Mouse (Mus musculus) stomach, embryonic 16.5 days (tissue): ENCODE measurements around the gene Ly6g6d. TPM values are rescaled to one million over a fixed set of nuclear protein-coding genes. Genes with fewer than 3 reads are reported as not detected.

Source experiments
- ATAC-seq: fragments of 200-750 bp; cut with Nextera tagmentation; 2 replicates; pipeline ENCODE4 v1.8.0; 2017; ENCODE audit warnings: moderate number of reproducible peaks, moderate TSS enrichment; ENCODE audit not compliant: insufficient read depth, low FRiP score
- H3K27ac ChIP-seq: fragments of 300-500 bp; sonication (generic); 2 replicates; pipeline ENCODE4 v1.5.1; 2014; ENCODE audit warnings: low read length
- H3K27me3 ChIP-seq: fragments of 300-500 bp; sonication (generic); 2 replicates; pipeline ENCODE4 v1.6.1; 2014; ENCODE audit warnings: low read length, control low read depth, mixed read lengths; ENCODE audit not compliant: control insufficient read depth, insufficient read depth
- H3K36me3 ChIP-seq: fragments of 300-500 bp; sonication (generic); 2 replicates; pipeline ENCODE4 v1.6.1; 2014; ENCODE audit warnings: low read length; ENCODE audit not compliant: control insufficient read depth, insufficient read depth
- H3K4me1 ChIP-seq: fragments of 300-500 bp; sonication (generic); 2 replicates; pipeline ENCODE4 v1.6.1; 2014; ENCODE audit warnings: low read length, control low read depth, mixed read lengths; ENCODE audit not compliant: control insufficient read depth, insufficient read depth
- H3K4me2 ChIP-seq: fragments of 300-500 bp; sonication (generic); 2 replicates; pipeline ENCODE4 v1.6.1; 2014; ENCODE audit warnings: low read depth, low read length, mixed read lengths
- H3K4me3 ChIP-seq: fragments of 300-500 bp; sonication (generic); replicated peaks from 2 replicates; pipeline ENCODE4 v1.5.1; 2014; ENCODE audit warnings: mild to moderate bottlenecking, low read length
- H3K9ac ChIP-seq: fragments of 300-500 bp; sonication (generic); 2 replicates; pipeline ENCODE4 v1.6.1; 2014; ENCODE audit warnings: low read length
- H3K9me3 ChIP-seq: fragments of 300-500 bp; sonication (generic); replicated peaks from 2 replicates; pipeline ENCODE4 v1.6.1; 2016; ENCODE audit warnings: low read length, control low read depth; ENCODE audit not compliant: control insufficient read depth
- WGBS: fragments of 180-500 bp; shearing (Covaris S2); extraction: QIAGEN DNeasy Blood & Tissue Kit; methylation state at CpG from one replicate; pipeline ENCODE4 v1.1.7; 2014; 5-methylcytosine and 5-hydroxymethylcytosine counted together
- polyA plus RNA-seq: library from polyadenylated mRNA; unstranded; fragments of >200 nt; fragmentation: Nextera tagmentation; extraction: Ambion mirVana; gene quantifications from 2 replicates; pipeline ENCODE4 v1.2.1, GENCODE M21; 2015

Ly6g6d gene
- polyA plus RNA-seq, 1 experiment from 2014 or later: 3.2 TPM

- WGBS: 3% methylated on average over 48 of the region's 48 CpGs
- H3K4me2 ChIP-seq: peak within 1 kb of the TSS; percentile 71
- H3K36me3 ChIP-seq: peaks cover 8% of the 10 kb centered on the region
- peak within 1 kb of the TSS; percentile 65 for H3K9ac ChIP-seq
- no peaks in the 10 kb centered on the region for H3K27me3 ChIP-seq
- H3K4me1 ChIP-seq: peaks cover 46% of the 10 kb centered on the region
- peak within 1 kb of the TSS; percentile 47 for H3K4me3 ChIP-seq
- H3K27ac ChIP-seq: peak within 1 kb of the TSS; percentile 95
- H3K9me3 ChIP-seq: no peaks in the 10 kb centered on the region
- peak; percentile 82 for ATAC-seq
Measured at GRCm38 (mm10) chr17:35064951-35065947, 12.6 kb downstream of the Ly6g6d start, which contains the start of gene Ly6g6c. Gene Ly6g6c (plus strand): TSS chr17:35065388.

DNA sequence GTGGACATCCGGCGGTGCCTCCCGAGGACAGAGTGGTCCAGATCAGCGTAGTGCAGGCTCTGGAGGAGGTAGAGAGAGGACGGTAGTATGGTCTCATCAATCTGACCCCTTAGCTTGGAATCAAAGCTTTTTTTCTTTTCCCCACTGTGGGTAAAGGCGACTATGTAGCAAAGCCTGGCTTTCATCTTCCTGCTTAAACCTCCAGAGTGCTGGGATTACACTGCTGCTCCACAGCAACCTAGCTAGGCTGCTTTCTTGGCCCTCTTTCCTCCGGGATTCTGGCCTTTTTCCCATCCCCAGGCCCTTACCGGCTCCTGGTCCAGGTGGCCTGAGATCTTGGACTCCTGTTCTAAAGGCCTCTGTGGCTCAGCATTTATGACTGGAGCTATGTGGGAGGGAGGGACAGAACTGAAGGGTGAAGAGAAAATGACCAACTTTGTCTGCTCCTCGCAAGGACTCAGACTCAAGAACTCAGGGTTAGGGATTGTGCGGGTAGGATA, 13.4 kb downstream of the Ly6g6d start:
- Histone ChIP-seq H3K4me1 (peaks cover 51% of the 10 kb centered on the region), H3K27ac (peak overlapping the region; percentile 95), H3K9me3 (no peaks in the 10 kb centered on the region), H3K4me3 (peak overlapping the region; percentile 47), H3K27me3 (no peaks in the 10 kb centered on the region), H3K9ac (peak overlapping the region; percentile 65), H3K36me3 (peaks cover 8% of the 10 kb centered on the region), H3K4me2 (peak overlapping the region; percentile 71)
- ATAC-seq: peak; percentile 6; the same call in 1 of the 2 replicates
- WGBS: 33% methylated on average over 10 of the region's 10 CpGs

DNA sequence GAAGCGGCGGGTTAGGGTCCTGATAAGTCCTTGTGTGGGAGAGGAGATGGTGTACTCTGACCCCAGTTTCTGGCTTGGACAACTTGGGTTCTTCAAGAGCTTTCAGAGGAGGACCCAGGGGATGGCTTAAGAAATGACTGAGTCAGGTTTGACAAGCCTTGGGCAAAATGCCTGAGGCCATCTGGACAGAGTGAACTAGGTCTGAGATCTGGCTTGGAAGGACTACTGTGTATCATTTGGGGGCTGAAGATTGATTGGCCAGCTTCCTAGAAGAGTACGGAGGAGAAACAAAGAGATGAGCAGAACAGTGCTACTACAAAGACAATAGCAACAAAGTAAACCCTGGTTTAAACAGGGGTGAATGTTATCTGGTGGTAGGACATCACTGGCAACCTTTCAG, 14.4 kb downstream of the Ly6g6d start:
- 81% methylated on average over 3 of the region's 3 CpGs for WGBS
- H3K4me3 ChIP-seq: no peak overlapping the region
- H3K4me1 ChIP-seq: peaks cover 47% of the 10 kb centered on the region
- H3K27me3 ChIP-seq: no peaks in the 10 kb centered on the region
- no peak for ATAC-seq
- no peak overlapping the region for H3K9ac ChIP-seq
- no peaks in the 10 kb centered on the region for H3K9me3 ChIP-seq
- peaks cover 8% of the 10 kb centered on the region for H3K36me3 ChIP-seq
- H3K4me2 ChIP-seq: no peak overlapping the region
- peak overlapping the region; percentile 16; the same call in 1 of the 2 replicates for H3K27ac ChIP-seq

DNA sequence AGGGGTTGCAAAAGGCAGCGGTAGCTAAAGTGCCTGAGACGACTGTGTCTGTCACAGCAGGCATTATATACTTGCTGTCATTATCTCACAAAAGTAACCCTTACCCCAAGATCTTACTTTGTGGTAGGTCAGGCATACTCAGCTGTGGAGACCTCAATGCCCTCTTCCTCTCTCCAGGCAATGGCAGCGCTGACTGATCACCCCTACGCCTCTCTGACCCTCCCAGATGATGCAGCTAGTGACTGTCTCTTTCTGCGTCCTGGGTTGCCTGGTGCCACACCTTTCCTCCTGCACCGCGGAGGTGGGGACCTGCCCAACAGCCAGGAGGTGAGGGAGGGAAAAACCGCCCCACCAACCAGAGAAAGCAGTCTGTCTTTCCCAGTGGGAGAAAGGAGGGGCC, 16.6 kb downstream of the Ly6g6d start:
- H3K4me2 ChIP-seq: no peak overlapping the region

DNA sequence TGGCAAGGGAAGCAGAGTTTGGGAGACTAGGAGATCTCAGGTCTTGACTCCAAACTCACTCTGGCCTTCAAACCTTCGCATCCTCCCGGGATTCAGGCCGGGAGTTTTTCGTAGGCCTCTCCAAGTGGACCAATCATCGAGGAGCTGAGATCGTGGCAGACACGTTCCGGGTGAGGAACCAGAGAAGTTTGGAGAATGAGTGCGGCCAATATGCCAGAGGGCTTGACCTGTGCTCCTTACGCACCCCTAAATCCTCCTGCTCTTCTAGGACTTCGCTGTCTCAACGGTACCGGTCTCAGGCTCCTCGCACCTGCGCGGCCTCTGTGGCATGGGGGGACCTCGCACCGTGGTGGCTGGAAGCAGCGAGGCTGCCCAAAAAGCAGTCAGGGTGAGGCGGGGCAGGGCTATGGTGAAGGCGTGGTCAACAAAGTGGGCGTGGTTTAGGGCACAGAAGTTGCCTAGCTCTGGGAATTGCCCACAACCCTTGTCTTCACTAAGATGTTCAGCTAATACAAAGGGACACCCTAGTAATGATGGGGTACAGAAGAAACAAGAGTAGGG, 17.0 kb downstream of the Ly6g6d start:
- H3K27me3 ChIP-seq: no peaks in the 10 kb centered on the region
- peak overlapping the region; percentile 73 for H3K4me3 ChIP-seq
- WGBS: 56% methylated on average over 22 of the region's 22 CpGs
- H3K27ac ChIP-seq: 0 out of 2 replicates have a peak overlapping the region, but pooled peaks have one; percentile 36
- ATAC-seq: no peak
- peak overlapping the region; percentile 83; the same call in 1 of the 2 replicates for H3K9ac ChIP-seq
- peaks cover 15% of the 10 kb centered on the region for H3K36me3 ChIP-seq
- H3K4me1 ChIP-seq: peaks cover 45% of the 10 kb centered on the region
- H3K9me3 ChIP-seq: no peaks in the 10 kb centered on the region
- H3K4me2 ChIP-seq: peak overlapping the region; percentile 91

More for the DNA sequence above, 16.6 kb downstream of the Ly6g6d start:
- Histone ChIP-seq H3K36me3 (peaks cover 15% of the 10 kb centered on the region), H3K9me3 (no peaks in the 10 kb centered on the region), H3K4me3 (no peak overlapping the region), H3K4me1 (peaks cover 45% of the 10 kb centered on the region), H3K27ac (0 out of 2 replicates have a peak overlapping the region, but pooled peaks have one; percentile 36), H3K9ac (peak overlapping the region; percentile 23; the same call in 1 of the 2 replicates), H3K27me3 (no peaks in the 10 kb centered on the region)
- WGBS: 75% methylated on average over 8 of the region's 8 CpGs
- no peak for ATAC-seq

GRCm38 (mm10) chr17:35060071-35060470, 17.8 kb downstream of the Ly6g6d start:
- peak overlapping the region; percentile 91 for H3K4me2 ChIP-seq
- H3K27ac ChIP-seq: peak overlapping the region; percentile 93
- no peaks in the 10 kb centered on the region for H3K27me3 ChIP-seq
- peak overlapping the region; percentile 73 for H3K4me3 ChIP-seq
- 23% methylated on average over 14 of the region's 14 CpGs for WGBS
- no peaks in the 10 kb centered on the region for H3K9me3 ChIP-seq
- H3K9ac ChIP-seq: peak overlapping the region; percentile 83
- H3K36me3 ChIP-seq: peaks cover 15% of the 10 kb centered on the region
- no peak for ATAC-seq
- H3K4me1 ChIP-seq: peaks cover 39% of the 10 kb centered on the region

DNA sequence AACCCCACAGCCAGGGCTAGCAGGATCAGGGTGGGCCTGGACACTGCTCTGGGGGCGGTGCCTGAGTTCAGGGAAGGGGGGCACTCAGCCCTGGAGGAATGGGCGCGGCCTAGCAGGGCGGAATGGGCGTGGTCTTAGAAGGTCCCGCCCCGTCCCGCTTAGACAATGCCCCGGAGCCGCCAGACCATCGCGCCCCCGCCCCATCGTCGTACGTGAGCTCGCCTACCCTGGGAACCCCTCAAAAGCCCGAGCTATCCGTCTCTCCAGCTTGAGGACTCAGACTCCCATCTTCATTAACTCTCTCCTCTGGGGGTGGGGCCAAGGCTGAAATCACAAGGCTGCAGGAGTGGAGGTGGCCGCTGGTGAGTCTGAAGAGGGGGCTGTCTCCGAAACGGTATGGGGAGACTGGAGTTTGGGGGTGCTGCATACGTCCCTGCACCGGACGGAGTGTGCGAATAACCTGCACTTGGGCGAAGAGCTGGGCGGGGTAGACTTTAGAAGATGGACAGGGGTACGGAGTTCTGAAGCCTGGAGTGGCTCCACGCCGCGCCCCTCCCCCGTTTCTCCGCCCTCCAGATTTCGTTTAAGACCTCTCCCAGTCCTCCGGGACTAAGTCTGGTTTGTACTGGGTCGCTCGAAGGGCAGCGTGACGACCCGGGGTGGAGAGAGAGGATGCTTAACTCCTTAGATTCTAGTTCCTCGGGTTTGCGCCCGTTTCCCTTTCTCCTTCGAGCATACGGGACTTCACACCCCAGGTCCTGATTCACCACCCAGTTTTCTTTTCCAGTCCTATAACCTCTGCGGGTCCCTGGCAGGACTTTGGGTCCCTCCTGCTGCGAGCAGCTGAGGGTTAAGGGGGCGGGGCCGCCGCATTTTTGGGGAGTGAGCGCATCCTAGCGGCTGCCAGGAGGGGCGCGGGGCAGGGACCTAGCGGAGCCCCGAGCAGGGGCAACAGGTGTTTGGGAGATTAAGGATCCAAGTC, 18.7 kb downstream of the Ly6g6d start, which contains the start of gene Ddah2:
Gene Ddah2 (plus strand): TSS at position 125 of the 982 bp plus-strand sequence.
- Histone ChIP-seq H3K27me3 (no peaks in the 10 kb centered on the region), H3K36me3 (peaks cover 18% of the 10 kb centered on the region), H3K9me3 (no peaks in the 10 kb centered on the region), H3K4me2 (peak within 1 kb of the TSS; percentile 91), H3K27ac (peak within 1 kb of the TSS; percentile 93), H3K9ac (peak within 1 kb of the TSS; percentile 83), H3K4me3 (peak within 1 kb of the TSS; percentile 73), H3K4me1 (peaks cover 31% of the 10 kb centered on the region)
- ATAC-seq: peak; percentile 93
- under 1% methylated on average over 57 of the region's 57 CpGs for WGBS

DNA sequence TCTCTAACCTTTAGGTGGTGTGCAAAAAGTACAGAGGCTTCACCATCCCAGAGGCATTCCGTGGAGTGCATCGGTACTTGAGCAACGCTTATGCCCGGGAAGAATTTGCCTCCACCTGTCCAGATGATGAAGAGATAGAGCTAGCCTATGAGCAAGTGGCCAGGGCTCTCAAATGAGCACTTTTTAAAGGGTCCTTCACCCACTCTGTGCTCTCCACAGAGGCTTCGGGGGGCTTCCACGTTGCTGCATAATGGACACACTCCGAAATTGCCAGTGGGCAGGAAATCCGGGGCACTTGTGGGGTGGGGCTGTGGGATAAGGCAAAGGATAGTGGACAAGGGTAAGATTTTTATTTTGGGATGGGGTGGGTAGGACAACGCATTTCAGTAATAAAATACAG, 19.5 kb downstream of the Ly6g6d start:
- no peaks in the 10 kb centered on the region for H3K9me3 ChIP-seq
- WGBS: 47% methylated on average over 9 of the region's 9 CpGs
- no peak for ATAC-seq
- H3K9ac ChIP-seq: no peak overlapping the region
- H3K36me3 ChIP-seq: peaks cover 25% of the 10 kb centered on the region
- peak overlapping the region; percentile 73 for H3K4me3 ChIP-seq
- peak overlapping the region; percentile 93; the same call in 1 of the 2 replicates for H3K27ac ChIP-seq
- no peak overlapping the region for H3K4me2 ChIP-seq
- peaks cover 22% of the 10 kb centered on the region for H3K4me1 ChIP-seq
- H3K27me3 ChIP-seq: no peaks in the 10 kb centered on the region
